Mouse (Mus musculus): ENCODE data around the gene Scp2. TPM values are rescaled to one million over a fixed set of nuclear protein-coding genes. Genes with fewer than 3 reads are reported as not detected.

The Scp2 gene
- polyA plus RNA-seq, 1 experiment from 2014 or later = 227 TPM

GRCm38 (mm10) chr4:108062524-108062923 is 82.3 kb downstream of the Scp2 start:
- no peak overlapping the region for H3K27ac ChIP-seq (ENCODE audit: low read depth)
- H3K4me3 ChIP-seq (ENCODE audit: low read depth, low read length) = no peak overlapping the region
- H3K9ac ChIP-seq (ENCODE audit: low read length) = no peak overlapping the region
- H3K36me3 ChIP-seq (ENCODE audit: control insufficient read depth, insufficient read depth, low read length) = peaks cover 45% of the 10 kb centered on the region
- no peaks in the 10 kb centered on the region for H3K4me1 ChIP-seq (replicated peaks; ENCODE audit: control insufficient read depth, insufficient read depth, low read length)
- H3K9me3 ChIP-seq (ENCODE audit: control insufficient read depth, low read length) = no peaks in the 10 kb centered on the region
- no peaks in the 10 kb centered on the region for H3K27me3 ChIP-seq (replicated peaks; ENCODE audit: control insufficient read depth, insufficient read depth, low read length)
- no peak for DNase-seq (ENCODE audit: low spot score)
- 96% methylated on average over 5 of the region's 5 CpGs for WGBS
- H3K4me2 ChIP-seq (ENCODE audit: low read length) = no peak overlapping the region
- no peak for ATAC-seq (replicated peaks; ENCODE audit: low FRiP score, low TSS enrichment, low read depth)

DNA sequence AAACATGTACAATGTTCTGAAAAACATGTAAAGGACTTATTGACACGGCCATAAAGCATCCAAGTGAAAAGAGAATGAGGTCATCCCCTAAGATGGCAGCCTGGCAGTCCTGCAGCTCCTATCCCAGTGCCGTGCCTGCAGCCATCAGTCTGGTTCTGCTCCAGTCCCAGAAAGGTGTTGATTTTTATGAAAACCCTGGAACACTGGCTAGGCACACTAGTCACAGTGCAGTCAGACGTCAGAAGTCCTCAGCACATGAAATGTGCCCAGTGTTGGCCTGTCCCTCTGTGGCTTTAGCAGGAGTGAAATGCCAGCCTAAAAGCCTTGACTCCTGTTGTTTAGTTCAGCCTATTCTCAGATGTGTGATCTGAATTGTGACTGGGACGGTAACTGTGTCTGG is 84.0 kb downstream of the Scp2 start:
- Histone ChIP-seq H3K36me3 (ENCODE audit: control insufficient read depth, insufficient read depth, low read length) (peaks cover 45% of the 10 kb centered on the region), H3K27ac (ENCODE audit: low read depth) (no peak overlapping the region), H3K4me2 (ENCODE audit: low read length) (no peak overlapping the region), H3K9me3 (ENCODE audit: control insufficient read depth, low read length) (no peaks in the 10 kb centered on the region), H3K4me1 (replicated peaks; ENCODE audit: control insufficient read depth, insufficient read depth, low read length) (no peaks in the 10 kb centered on the region), H3K9ac (ENCODE audit: low read length) (no peak overlapping the region), H3K27me3 (replicated peaks; ENCODE audit: control insufficient read depth, insufficient read depth, low read length) (no peaks in the 10 kb centered on the region), H3K4me3 (ENCODE audit: low read depth, low read length) (no peak overlapping the region)
- DNase-seq (ENCODE audit: low spot score) = no peak
- no peak for ATAC-seq (replicated peaks; ENCODE audit: low FRiP score, low TSS enrichment, low read depth)
- WGBS = 88% methylated on average over 4 of the region's 4 CpGs

DNA sequence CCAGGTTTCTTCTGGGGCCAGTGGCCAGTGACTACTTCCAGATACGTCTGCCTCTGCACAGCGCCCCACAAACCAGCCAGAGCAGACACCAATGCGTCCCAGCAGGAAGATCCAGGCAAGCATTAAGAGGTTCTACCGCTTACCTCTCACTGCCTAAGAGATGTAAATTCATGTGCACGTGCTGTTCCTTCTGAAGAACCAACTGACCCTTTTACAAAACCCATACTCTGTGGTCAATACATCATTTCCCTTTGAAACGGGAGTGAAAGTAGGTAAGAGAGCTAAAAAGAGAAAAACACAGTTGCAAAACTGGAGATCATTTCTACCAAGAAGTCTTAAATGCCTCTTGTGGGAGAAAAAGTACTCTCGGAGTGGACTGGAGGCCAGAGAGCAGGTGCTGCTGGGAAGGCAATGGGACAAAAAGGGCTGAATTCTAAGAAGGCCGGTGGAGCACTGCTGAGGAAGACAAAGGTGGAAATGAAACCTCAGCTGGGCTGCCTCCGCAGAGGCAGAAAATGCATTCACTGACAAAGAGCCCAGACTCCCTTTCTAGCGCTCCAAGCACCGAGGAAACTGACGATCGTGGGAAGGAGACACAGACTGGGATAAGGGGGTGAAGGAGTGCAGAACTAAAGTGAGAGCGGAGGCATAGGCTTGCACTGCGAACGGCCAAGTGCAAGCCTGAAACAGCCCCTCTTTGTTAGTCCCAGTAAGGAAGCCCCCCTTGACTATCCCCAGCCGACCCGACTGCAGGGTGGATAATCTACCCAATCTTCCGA is 85.0 kb downstream of the Scp2 start:
- H3K9me3 ChIP-seq (ENCODE audit: control insufficient read depth, low read length) = no peaks in the 10 kb centered on the region

DNA sequence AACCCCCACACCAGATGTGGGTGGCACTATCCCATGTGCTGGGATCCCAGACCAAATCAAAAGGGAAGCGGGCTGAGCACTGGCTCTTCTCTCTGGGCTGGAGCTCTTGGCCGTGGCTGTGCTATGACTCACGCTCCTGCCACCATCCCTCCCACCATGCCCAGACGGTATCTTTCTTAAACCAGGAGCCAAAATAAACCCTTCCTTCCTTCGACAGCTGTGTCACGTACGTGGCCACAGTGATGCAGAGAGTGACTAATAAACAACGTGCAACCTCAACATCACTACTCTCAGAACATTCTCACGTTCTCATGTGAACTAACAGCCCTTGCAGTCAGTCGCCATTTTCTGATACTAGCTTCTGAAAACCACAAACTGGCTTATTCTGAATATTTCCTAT is 86.6 kb downstream of the Scp2 start:
- H3K36me3 ChIP-seq (ENCODE audit: control insufficient read depth, insufficient read depth, low read length) = peaks cover 55% of the 10 kb centered on the region
- no peak overlapping the region for H3K4me2 ChIP-seq (ENCODE audit: low read length)
- no peak overlapping the region for H3K27ac ChIP-seq (ENCODE audit: low read depth)
- no peak overlapping the region for H3K4me3 ChIP-seq (ENCODE audit: low read depth, low read length)
- no peaks in the 10 kb centered on the region for H3K4me1 ChIP-seq (replicated peaks; ENCODE audit: control insufficient read depth, insufficient read depth, low read length)
- H3K27me3 ChIP-seq (replicated peaks; ENCODE audit: control insufficient read depth, insufficient read depth, low read length) = no peaks in the 10 kb centered on the region
- H3K9me3 ChIP-seq (ENCODE audit: control insufficient read depth, low read length) = no peaks in the 10 kb centered on the region
- H3K9ac ChIP-seq (ENCODE audit: low read length) = no peak overlapping the region
- no peak for DNase-seq (ENCODE audit: low spot score)
- no peak for ATAC-seq (replicated peaks; ENCODE audit: low FRiP score, low TSS enrichment, low read depth)
- WGBS = 67% methylated on average over 10 of the region's 10 CpGs

More for the DNA sequence above, 85.0 kb downstream of the Scp2 start:
- DNase-seq (ENCODE audit: low spot score) (no peak), ATAC-seq (replicated peaks; ENCODE audit: low FRiP score, low TSS enrichment, low read depth) (no peak)
- Histone ChIP-seq H3K9ac (ENCODE audit: low read length) (no peak overlapping the region), H3K4me3 (ENCODE audit: low read depth, low read length) (no peak overlapping the region), H3K27me3 (replicated peaks; ENCODE audit: control insufficient read depth, insufficient read depth, low read length) (no peaks in the 10 kb centered on the region), H3K27ac (ENCODE audit: low read depth) (no peak overlapping the region), H3K4me2 (ENCODE audit: low read length) (no peak overlapping the region), H3K4me1 (replicated peaks; ENCODE audit: control insufficient read depth, insufficient read depth, low read length) (no peaks in the 10 kb centered on the region), H3K36me3 (ENCODE audit: control insufficient read depth, insufficient read depth, low read length) (peaks cover 51% of the 10 kb centered on the region)
- 79% methylated on average over 19 of the region's 19 CpGs for WGBS

GRCm38 (mm10) chr4:108057247-108057646 is 87.6 kb downstream of the Scp2 start:
- Histone ChIP-seq H3K4me1 (replicated peaks; ENCODE audit: control insufficient read depth, insufficient read depth, low read length) (no peaks in the 10 kb centered on the region), H3K36me3 (ENCODE audit: control insufficient read depth, insufficient read depth, low read length) (peaks cover 55% of the 10 kb centered on the region), H3K4me3 (ENCODE audit: low read depth, low read length) (no peak overlapping the region), H3K9ac (ENCODE audit: low read length) (no peak overlapping the region), H3K27ac (ENCODE audit: low read depth) (no peak overlapping the region), H3K4me2 (ENCODE audit: low read length) (no peak overlapping the region), H3K9me3 (ENCODE audit: control insufficient read depth, low read length) (no peaks in the 10 kb centered on the region), H3K27me3 (replicated peaks; ENCODE audit: control insufficient read depth, insufficient read depth, low read length) (no peaks in the 10 kb centered on the region)
- DNase-seq (ENCODE audit: low spot score) (no peak), ATAC-seq (replicated peaks; ENCODE audit: low FRiP score, low TSS enrichment, low read depth) (no peak)
- 93% methylated on average over 2 of the region's 2 CpGs for WGBS

- Histone ChIP-seq H3K9ac (ENCODE audit: low read length) (no peak overlapping the region), H3K4me1 (replicated peaks; ENCODE audit: control insufficient read depth, insufficient read depth, low read length) (no peaks in the 10 kb centered on the region), H3K9me3 (ENCODE audit: control insufficient read depth, low read length) (no peaks in the 10 kb centered on the region), H3K36me3 (ENCODE audit: control insufficient read depth, insufficient read depth, low read length) (peaks cover 67% of the 10 kb centered on the region), H3K4me2 (ENCODE audit: low read length) (no peak overlapping the region), H3K27ac (ENCODE audit: low read depth) (no peak overlapping the region), H3K4me3 (ENCODE audit: low read depth, low read length) (no peak overlapping the region), H3K27me3 (replicated peaks; ENCODE audit: control insufficient read depth, insufficient read depth, low read length) (no peaks in the 10 kb centered on the region)
- ATAC-seq (replicated peaks; ENCODE audit: low FRiP score, low TSS enrichment, low read depth) (no peak), DNase-seq (ENCODE audit: low spot score) (no peak)
- 81% methylated on average over 10 of the region's 10 CpGs for WGBS
Observed at GRCm38 (mm10) chr4:108055873-108056272, 88.9 kb downstream of the Scp2 start.

- Histone ChIP-seq H3K9ac (ENCODE audit: low read length) (no peak overlapping the region), H3K27ac (ENCODE audit: low read depth) (no peak overlapping the region), H3K27me3 (replicated peaks; ENCODE audit: control insufficient read depth, insufficient read depth, low read length) (no peaks in the 10 kb centered on the region), H3K4me2 (ENCODE audit: low read length) (no peak overlapping the region), H3K4me1 (replicated peaks; ENCODE audit: control insufficient read depth, insufficient read depth, low read length) (no peaks in the 10 kb centered on the region), H3K4me3 (ENCODE audit: low read depth, low read length) (no peak overlapping the region), H3K9me3 (ENCODE audit: control insufficient read depth, low read length) (no peaks in the 10 kb centered on the region), H3K36me3 (ENCODE audit: control insufficient read depth, insufficient read depth, low read length) (peaks cover 72% of the 10 kb centered on the region)
- 84% methylated on average over 8 of the region's 8 CpGs for WGBS
- ATAC-seq (replicated peaks; ENCODE audit: low FRiP score, low TSS enrichment, low read depth) = no peak
- no peak for DNase-seq (ENCODE audit: low spot score)
Observed at GRCm38 (mm10) chr4:108052673-108053072, 92.1 kb downstream of the Scp2 start.

GRCm38 (mm10) chr4:108051687-108052274 is 93.0 kb downstream of the Scp2 start:
- no peak for ATAC-seq (replicated peaks; ENCODE audit: low FRiP score, low TSS enrichment, low read depth)
- Histone ChIP-seq H3K36me3 (ENCODE audit: control insufficient read depth, insufficient read depth, low read length) (peaks cover 74% of the 10 kb centered on the region), H3K27ac (ENCODE audit: low read depth) (no peak overlapping the region), H3K4me3 (ENCODE audit: low read depth, low read length) (no peak overlapping the region), H3K4me1 (replicated peaks; ENCODE audit: control insufficient read depth, insufficient read depth, low read length) (no peaks in the 10 kb centered on the region), H3K9me3 (ENCODE audit: control insufficient read depth, low read length) (no peaks in the 10 kb centered on the region), H3K4me2 (ENCODE audit: low read length) (no peak overlapping the region), H3K27me3 (replicated peaks; ENCODE audit: control insufficient read depth, insufficient read depth, low read length) (no peaks in the 10 kb centered on the region), H3K9ac (ENCODE audit: low read length) (no peak overlapping the region)
- 87% methylated on average over 10 of the region's 10 CpGs for WGBS
- no peak for DNase-seq (ENCODE audit: low spot score)

DNA sequence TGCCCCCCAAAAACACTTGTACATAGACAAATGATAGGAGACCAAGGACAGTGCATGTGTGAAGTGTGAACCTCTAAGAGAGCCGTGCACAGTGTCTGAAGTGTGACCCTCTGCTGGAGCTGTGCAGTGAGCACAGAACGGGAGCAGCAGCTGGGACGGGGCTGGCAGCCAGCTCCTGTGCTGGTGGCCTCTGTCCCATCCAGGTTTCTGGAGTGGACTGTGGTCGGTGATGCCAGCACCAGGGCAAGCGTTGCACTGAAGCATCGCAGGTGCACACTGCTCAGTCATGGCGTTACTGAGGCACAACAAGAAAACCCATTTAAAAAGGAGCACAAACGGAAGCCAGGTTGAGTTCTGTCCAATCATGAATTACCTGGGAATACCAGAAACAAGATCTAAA is 98.7 kb downstream of the Scp2 start:
- no peaks in the 10 kb centered on the region for H3K4me1 ChIP-seq (replicated peaks; ENCODE audit: control insufficient read depth, insufficient read depth, low read length)
- ATAC-seq (replicated peaks; ENCODE audit: low FRiP score, low TSS enrichment, low read depth) (no peak), DNase-seq (ENCODE audit: low spot score) (no peak)
- no peak overlapping the region for H3K27ac ChIP-seq (ENCODE audit: low read depth)
- peaks cover 66% of the 10 kb centered on the region for H3K36me3 ChIP-seq (ENCODE audit: control insufficient read depth, insufficient read depth, low read length)
- WGBS = 91% methylated on average over 8 of the region's 8 CpGs
- H3K4me2 ChIP-seq (ENCODE audit: low read length) = no peak overlapping the region
- no peaks in the 10 kb centered on the region for H3K27me3 ChIP-seq (replicated peaks; ENCODE audit: control insufficient read depth, insufficient read depth, low read length)
- H3K4me3 ChIP-seq (ENCODE audit: low read depth, low read length) = no peak overlapping the region
- H3K9me3 ChIP-seq (ENCODE audit: control insufficient read depth, low read length) = no peaks in the 10 kb centered on the region
- H3K9ac ChIP-seq (ENCODE audit: low read length) = no peak overlapping the region

All from intestine, embryonic 14.5 days (tissue).